Mouse (Mus musculus): Measurements from ENCODE around the gene Olfr430.

GRCm38 (mm10) chr1:174031698-174032097, 34.7 kb upstream of the Olfr430 start, which contains the start of gene Ifi205:
- no peak for TF ChIP-seq CTCF (IDR thresholded peaks at IDR 0.05; ENCODE audit: low read depth)
- no peak for TF ChIP-seq EP300 (IDR thresholded peaks at IDR 0.05; ENCODE audit: low read depth)

Data from heart, postnatal 0 days (tissue).